Mouse (Mus musculus) CD8-positive naive resting alpha-beta T cell, adult 2 months (primary cell): ENCODE measurements around the gene Hoxa11.

Experiments used
- DNase-seq, 2 experiments: peaks; one replicate each; pipeline ENCODE4 v3.0.0; 2022; ENCODE audit warnings: low read depth in 2 of 2, low spot score in 2 of 2

Hoxa11 gene

GRCm38 (mm10) chr6:52233546-52234427, 11.8 kb downstream of the Hoxa11 start:
- no peak for DNase-seq

GRCm38 (mm10) chr6:52232984-52233545, 12.5 kb downstream of the Hoxa11 start:
- no peak for DNase-seq

DNA sequence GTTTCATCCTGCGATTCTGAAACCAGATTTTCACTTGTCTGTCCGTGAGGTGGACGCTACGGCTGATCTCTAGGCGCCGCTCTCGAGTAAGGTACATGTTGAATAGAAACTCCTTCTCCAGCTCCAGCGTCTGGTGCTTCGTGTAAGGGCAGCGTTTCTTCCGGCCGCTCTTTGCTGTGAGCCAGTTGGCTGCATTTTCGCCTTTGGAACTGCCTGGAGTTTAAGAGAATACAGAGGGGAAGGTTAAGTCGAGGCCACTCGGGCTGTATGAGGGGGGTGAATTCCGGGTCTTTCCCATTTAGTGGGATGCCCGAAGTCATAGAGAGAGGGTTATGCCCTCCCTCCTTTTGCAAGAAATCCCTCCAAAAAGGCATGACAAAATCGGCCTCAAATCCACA, 13.0 kb downstream of the Hoxa11 start:
- no peak for DNase-seq

DNA sequence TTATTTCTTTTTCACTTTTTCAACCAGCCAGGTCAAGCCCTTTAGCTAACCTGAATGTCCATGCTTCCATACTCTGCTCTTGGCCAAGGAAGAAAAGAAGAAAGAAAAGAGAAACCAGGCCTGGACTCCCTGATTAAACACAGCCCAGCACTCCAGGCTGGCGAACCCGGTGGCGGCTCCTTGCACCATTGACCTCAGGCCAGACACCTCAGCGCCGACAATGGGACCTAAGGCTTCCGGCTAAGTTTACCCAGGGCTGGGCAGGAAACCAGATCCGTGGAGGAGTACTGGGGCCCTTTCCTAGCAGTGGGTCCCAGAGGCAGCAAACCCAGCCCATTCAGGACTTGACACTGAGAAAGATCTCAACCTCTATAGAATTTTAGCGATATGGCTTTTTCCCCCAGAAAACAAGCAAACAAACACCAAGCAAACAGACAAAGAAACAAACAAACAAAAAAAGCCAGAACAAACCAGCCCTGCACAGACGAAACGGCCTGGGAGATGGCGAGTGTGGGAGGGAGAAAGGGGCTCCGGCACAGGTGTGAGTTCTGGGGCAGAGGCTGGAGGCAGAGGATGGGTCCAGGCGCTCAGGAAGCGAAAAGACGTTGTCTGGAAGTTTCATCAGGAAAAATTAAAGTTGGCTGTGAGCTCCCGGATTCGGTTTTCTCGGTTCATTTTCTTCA, 13.6 kb downstream of the Hoxa11 start:
- DNase-seq, result no peak

GRCm38 (mm10) chr6:52230516-52231165, 15.0 kb downstream of the Hoxa11 start, which contains the start of gene Hoxa9:
Hoxa9 (minus strand) TSS chr6:52231089.
- DNase-seq, result no peak

DNA sequence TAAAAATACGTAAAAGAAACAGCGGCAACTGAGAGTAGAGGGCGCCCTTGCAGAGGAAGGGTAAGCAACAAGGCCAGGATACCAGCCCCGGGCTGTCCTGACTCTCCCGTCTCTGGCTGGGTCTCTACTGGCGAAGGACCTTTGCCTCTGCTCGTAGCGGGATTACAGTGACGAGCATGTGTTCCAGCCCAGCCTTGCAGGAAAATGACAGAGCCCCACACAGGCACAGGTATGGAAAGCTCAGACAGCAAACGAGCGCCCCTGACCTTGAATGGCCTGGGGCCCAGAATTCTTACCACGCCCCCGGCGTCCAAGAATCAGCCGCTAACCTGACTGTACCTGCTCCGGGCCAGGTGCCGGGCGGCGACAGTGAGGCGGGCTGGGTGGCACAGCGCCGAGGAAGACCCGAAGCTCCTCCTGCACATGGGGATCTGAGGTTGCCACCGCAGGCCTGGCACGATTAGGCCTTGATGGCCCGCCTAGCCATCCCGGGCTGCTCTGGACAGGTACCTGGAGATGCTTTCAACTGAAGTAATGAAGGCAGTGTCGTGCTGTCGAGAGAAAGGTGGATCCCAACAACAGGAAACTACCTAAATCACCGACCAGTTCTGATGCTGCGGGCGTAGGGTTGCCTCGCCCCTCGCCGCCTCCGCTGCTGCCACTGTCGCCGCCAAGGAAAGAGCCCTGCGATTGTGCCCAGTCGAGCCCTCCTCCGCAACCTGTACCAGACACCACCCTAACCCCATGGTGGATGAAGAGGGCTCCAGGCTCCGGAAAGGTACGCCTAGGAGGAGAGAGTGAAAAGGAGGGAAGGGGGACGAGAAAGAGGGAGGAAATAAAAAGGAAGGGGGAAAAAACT, 15.8 kb downstream of the Hoxa11 start:
- DNase-seq, result no peak

GRCm38 (mm10) chr6:52228475-52229465, 16.8 kb downstream of the Hoxa11 start:
- DNase-seq, result no peak

DNA sequence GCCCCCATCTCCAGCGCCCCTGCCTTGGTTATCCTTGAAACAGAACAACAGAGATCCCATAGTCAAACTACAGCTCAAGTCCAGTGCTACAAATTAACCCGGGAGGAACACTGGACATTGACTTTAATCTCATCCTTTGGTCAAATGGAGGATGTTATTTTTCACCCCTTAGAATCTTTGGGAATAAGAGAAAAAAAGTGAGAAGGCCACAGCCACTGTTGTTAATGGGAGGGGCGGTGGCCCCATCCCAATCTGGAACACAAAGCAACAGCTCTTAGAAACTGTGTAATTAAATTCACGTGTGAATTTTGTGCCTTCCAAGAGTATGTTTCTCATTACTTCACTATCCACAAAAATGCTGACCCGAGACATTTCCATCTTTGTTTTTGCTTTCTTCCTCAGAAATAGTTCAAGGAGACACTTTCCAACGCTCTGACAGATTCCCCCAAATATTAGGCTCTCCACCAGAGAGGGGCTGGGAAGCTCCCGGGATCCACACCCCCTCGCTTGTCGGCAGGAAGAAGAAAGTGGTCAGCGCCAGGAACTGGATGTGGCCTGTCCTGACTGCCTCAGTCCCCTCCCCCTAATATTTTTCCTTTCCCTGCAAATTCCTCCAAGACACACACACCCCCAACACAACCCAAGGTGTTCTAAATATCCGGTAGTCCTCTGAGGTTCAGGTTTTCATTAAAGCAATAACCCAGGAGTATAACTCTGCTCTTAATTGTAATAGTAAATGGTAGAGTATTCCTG, 18.0 kb downstream of the Hoxa11 start:
- no peak for DNase-seq

DNA sequence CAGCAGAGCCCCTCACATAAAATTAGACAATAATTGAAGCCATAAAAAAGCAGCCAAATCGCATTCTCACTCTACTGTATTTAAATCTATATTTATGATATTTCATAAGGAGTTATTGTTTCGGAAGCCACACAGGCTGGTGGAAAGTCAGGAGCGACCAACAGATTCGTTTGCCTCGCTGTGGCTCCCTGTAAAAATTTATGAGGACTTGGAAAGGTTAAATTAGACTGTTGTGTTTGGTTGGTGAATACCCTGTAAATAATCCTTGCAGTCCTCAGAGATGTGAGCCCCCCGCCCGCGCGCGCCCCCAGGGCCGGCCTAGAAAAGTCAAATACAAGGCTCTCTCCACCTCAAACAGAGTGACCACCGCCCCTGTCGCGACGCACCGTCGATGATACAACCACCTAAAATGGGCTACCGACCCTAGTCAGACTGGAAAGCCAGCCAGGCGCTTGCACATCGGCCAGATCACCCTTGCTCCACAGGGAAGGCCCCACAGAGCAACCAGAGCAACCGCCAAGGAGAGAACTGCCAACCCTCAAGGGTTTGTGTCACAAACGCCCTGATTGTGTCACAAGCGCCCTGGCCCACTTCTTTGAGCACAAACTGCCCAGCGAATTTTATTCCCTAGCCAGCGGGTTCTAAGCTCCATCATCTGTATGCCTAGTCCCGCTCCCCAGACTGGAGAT, 18.9 kb downstream of the Hoxa11 start:
- no peak for DNase-seq

DNA sequence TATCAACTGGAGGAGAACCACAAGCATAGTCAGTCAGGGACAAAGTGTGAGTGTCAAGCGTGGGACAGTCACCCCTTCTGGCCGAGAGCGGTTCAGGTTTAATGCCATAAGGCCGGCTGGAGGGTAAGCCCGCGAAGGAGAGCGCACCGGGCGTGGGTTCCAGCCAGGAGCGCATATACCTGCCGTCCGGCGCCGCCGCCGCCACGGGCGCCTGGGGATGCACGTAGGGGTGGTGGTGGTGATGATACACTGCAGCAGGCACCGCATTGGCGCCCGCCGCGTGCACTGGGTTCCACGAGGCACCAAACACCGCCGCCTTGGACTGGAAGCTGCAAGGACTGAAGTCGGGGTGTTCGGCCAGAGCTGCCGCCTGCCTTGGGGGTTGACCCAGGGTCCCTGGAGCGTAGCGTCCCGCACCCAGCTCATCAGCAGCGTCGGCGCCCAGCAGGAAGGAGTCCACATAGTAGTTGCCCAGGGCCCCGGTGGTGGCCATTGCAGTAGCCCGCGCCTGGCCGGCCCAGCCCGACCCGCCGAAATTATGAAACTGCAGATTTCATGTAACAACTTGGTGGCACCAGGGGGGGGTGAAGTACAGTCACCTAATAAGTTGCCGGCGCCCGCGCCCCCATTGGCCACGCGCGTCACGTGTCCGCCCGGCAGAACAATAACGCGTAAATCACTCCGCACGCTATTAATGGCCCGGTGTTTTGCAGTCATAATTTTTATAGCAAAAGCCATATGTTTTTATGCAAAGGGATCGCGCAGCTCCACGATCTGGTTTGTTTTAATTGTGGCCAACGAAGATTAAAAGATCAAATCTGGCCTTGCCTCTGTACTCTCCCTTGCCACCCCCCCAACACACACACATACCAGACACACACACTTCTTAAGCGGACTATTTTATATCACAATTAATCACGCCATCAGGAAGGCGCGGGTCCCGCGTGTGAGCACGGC, 19.7 kb downstream of the Hoxa11 start:
- no peak for DNase-seq

DNA sequence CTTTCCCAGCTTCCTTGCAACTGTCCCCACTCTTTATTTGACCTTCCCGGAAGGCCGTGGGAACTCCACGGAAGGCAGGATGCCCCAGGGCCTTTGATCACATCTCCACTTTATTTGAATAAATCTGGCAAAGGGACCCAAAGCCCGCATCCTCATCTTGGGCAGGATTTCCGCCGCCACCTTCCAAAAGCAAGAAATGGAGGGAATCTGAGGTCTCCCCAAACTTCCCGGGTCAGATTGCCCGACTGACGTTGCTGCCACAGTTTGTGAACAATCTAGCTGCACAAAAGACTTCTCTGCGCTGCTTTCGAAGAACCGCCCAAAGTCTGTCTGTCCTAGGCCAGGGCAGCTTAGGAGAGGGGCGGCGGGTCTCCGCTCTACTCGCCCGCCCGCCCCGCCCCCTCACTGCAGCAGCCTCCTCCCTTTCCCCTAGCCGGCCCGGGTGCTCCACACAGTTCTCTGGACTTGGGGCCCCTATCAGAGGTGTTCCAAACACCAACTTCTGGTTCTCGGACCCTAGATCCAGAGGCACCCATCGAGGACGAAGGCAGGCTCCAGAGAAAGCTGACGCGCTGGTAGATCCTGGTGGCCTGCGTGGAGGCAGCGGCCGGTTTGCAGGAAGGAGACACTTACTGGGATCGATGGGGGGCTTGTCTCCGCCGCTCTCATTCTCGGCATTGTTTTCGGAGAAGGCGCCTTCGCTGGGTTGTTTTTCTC, 20.6 kb downstream of the Hoxa11 start:
- no peak for DNase-seq

- no peak for DNase-seq
These were observed 21.5 kb downstream of the Hoxa11 start for GRCm38 (mm10) chr6:52223939-52224760.

GRCm38 (mm10) chr6:52222729-52223128, 22.9 kb downstream of the Hoxa11 start:
- DNase-seq, result no peak

GRCm38 (mm10) chr6:52221993-52222685, 23.5 kb downstream of the Hoxa11 start:
- no peak for DNase-seq
